Mouse (Mus musculus): Measurements from ENCODE around the gene Trak2.
"Not testable (repeated sequence)": the region's sequence is repeated elsewhere in the genome, so short reads cannot be mapped to it uniquely, and the experiment has no call there.

Gene Trak2

GRCm38 (mm10) chr1:58889826-58890546 lies 83.2 kb downstream of the Trak2 start:
- no peak for DNase-seq (ENCODE audit: low spot score)

- DNase-seq (ENCODE audit: low spot score) = no peak
Measured at GRCm38 (mm10) chr1:58885646-58886045, 87.6 kb downstream of the Trak2 start.

- not testable (repeated sequence) for DNase-seq (ENCODE audit: low spot score)
Measured at GRCm38 (mm10) chr1:58883279-58883678, 90.0 kb downstream of the Trak2 start.

- not testable (repeated sequence) for DNase-seq (ENCODE audit: low spot score)
Measured at GRCm38 (mm10) chr1:58879291-58879690, 93.9 kb downstream of the Trak2 start.

- DNase-seq (ENCODE audit: low spot score) = not testable (repeated sequence)
Measured at GRCm38 (mm10) chr1:58876500-58876899, 96.7 kb downstream of the Trak2 start.

GRCm38 (mm10) chr1:58860586-58860985 lies 112.6 kb downstream of the Trak2 start:
- not testable (repeated sequence) for DNase-seq (ENCODE audit: low spot score)

GRCm38 (mm10) chr1:58859738-58860365 lies 113.4 kb downstream of the Trak2 start:
- DNase-seq (ENCODE audit: low spot score) = peak; percentile 61

GRCm38 (mm10) chr1:58859131-58859530 lies 114.1 kb downstream of the Trak2 start:
- DNase-seq (ENCODE audit: low spot score) = not testable (repeated sequence)

- peak; percentile 23 for DNase-seq (ENCODE audit: low spot score)
Measured at GRCm38 (mm10) chr1:58856811-58857210, 116.4 kb downstream of the Trak2 start.

Measured in MN1 (cell line).